Mouse (Mus musculus) naive thymus-derived CD4-positive, alpha-beta T cell, adult 2 months (primary cell): ENCODE data around the gene Agpat3.
A peak's percentile ranks its signal among the peaks of the same experiment; 100 is the strongest.

Experiments used
- DNase-seq: peaks from one replicate; pipeline ENCODE4 v3.0.0-alpha.2; 2011; ENCODE audit warnings: low read depth

Gene Agpat3

DNA sequence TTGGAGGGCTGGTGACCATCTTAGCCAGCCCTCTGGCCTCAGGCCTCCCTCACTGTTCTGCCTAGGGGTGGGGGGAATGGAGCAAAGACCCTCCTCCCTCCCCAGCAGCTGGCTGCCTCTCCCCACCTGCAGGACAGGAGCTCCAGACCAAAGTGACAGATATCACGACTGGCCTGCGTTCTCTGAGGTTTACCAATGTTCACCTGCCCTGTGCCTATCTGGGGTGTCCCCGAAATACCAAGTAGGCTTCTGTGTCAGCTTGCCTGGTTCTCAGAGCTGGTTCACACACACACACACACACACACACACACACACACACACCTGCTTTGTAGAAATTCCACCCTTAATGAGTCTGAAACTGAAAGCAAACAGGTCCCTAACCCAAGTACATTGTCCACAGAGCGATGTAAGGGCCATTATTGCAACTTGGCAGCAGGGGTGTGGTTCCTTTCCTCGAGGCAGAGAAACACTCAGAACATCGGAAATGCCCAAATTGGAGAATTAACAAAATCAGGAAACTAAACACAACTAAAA is 94.1 kb downstream of the Agpat3 start:
- no peak for DNase-seq

DNA sequence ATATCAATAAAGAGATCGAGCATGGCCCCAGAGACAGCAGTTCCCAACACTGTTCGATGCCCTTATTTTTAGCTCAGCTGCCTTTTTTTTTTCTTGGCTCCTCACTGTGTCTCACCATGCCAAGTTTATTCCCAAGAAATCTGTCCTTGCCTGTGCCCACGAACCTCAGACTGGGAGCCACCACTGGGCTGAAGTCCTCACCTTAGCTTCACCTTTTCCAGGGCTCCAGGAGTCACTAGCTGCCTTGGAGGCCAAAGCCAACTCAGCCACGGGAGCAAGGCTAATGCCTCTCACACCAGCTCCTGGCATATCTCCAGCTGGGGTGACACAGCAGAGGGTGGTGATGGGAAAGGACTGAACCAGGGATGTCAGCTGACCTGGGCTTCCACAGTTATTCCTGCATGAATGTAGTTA is 96.6 kb downstream of the Agpat3 start:
- DNase-seq = no peak

DNA sequence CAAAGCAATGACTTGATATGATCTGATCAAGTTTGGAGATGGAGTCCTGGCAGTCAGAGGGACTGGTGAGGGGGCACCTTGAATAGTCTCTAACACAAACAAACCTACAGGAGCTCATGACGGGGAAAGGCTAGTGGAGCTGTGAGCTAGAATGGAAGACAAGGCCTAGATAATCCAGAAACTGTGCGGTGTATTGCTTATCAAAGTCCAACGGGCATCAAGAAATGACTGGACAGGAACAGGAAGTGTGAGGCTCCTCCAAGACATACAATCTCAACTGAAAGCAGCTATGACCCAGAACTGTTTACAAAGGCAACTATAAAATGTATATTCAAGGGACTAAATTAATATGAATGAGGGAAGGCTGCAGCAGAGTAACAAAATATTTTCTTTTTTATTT is 105.1 kb downstream of the Agpat3 start:
- no peak for DNase-seq

DNA sequence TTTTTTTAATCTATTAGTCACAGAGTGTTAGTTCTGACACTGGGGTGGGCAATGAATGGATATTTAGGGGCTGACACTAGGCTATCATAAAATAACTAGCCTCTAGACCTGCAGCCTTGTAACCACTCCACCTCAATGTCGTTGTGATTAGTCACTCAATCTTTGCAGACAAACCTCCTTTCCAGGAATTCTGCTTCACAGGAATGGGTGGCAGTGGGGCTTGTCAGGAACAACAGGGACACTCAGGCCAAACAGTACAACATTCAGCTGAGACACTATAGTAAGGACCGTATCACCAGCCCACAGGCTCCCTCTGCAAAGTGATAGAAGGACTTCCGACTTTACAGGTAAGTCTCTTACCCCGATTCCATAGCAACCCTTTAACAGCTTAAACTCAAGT is 105.6 kb downstream of the Agpat3 start:
- no peak for DNase-seq

DNA sequence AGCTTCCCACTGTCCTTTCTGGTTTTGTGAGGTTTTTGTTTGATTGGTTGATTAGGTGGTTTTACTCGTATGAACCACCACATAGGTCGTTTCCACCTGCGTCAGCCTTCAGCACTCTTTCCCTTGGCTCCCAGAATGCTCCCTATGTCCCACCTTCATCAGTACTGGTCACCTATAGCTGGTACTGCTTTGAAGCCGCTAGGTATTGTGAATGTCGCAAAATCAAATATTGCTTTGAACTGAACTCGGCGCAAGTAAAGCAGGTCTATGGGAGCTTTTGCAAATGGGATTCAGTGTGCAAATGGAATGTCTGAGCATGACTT is 107.1 kb downstream of the Agpat3 start:
- DNase-seq = peak; percentile 67

DNA sequence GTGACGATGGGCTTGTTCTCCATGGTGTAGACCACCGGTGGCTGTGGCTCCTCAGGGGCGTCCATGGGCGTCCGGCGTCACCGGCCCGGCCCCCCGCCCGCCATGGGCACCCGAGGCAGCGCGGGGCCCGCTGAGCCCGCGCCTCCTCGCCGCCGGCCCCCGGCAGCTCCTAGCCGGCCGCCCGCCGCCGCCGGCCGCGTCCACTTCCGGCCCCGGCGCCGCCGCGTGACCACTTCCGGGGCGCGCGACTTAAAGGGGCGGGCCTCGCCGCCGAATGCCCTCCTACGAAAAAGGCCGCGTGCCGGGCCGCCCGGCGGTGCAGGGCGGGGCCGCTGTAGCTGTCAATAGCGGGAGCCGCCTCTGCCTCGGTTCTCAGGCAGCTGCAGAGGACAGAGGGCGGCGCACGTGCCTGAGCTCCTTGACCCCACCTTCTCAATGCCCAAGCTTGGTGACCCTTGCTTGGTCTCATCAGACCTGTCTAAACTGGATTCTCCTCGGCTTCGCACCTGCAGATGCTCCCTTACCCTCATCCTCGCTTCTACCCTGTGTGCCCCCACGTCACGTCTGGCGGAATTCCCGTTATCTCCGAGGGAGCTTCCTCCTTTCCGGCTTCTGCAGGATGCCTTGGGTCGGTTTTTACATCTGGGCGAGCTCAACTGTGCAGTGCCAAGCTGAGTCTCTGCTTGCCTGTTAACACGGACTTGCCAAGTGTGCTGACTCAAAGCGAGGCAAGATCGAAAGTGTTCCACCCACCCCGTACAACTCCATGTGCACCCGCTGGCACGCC is 107.7 kb downstream of the Agpat3 start, which contains the start of gene Trappc10:
Gene Trappc10, minus strand, starts transcription at position 204 of the 787 bp plus-strand sequence.
- DNase-seq = peak; percentile 87

DNA sequence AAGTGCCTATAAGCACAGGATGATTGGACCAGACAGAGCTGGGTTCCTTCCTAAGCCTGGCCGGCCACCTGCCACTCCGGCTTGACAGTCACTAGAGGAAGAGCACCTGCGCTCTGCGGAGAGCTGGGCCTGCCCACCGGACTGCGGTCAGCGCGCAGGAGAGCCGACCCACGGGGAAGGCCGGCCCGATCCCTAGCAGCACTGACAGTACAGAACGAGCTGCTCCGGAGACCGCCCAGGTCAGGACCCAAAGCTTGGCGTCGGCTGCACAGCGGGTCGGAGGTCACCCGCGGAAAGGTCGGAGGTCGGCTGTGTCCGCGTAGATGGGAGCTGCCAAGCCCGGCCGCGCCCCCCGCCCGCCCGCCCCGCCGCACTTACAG is 108.2 kb downstream of the Agpat3 start:
- DNase-seq = peak; percentile 54

DNA sequence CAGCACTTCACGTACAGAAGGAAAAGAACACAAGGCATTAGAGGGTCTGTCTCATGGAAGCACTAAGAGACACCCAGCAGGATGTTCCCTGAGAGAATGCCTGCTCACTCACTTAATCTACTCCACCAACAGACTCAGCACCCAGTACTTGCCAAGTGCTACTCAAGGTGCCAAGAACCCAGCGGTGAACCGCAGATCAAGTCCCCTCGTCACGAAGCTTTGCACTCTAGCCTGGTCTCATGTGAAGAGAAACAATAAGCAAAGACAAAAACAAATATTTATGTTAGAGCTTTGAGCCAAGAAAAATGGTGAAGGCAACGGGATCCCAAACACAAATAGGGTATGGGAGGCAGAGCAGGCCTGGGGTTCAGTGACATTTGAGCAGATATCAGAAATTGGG is 113.4 kb downstream of the Agpat3 start:
- no peak for DNase-seq

DNA sequence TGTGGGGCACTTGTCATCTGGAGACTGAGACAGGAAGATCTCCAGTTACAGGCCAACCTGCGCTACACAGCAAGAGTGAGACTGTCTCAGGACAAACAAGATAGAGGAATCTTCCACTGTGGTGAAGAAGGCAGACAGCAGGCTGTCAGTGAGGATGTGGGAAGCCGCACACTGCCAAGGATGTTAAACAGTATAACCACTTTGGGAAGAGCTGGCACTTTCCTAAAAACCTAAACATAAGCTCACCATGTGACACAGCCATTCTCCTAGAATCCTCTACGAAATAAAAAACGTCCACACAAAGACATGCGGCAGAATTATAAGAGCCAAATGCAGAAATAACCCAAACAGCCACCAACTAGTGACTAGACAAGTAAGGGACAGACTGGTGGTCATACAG is 114.0 kb downstream of the Agpat3 start:
- no peak for DNase-seq

DNA sequence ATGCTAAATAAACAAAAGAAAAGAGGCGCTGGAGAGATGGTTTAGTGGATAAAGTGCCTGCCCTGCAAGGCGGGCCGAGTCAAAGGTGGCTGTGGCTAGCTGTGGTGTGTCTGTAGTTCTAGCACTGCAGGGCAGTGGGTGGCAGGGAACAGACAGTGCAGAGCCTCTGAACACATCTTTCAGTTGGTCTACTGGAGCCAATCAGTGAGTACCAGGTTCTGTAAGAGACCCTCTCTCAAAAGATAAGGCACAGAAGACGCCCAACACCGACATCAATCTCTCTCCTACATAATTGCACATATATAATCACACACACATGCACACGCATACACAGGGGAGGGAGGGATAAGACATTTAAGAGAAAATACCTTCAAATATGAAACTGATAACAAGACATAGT is 114.5 kb downstream of the Agpat3 start:
- DNase-seq = no peak

DNA sequence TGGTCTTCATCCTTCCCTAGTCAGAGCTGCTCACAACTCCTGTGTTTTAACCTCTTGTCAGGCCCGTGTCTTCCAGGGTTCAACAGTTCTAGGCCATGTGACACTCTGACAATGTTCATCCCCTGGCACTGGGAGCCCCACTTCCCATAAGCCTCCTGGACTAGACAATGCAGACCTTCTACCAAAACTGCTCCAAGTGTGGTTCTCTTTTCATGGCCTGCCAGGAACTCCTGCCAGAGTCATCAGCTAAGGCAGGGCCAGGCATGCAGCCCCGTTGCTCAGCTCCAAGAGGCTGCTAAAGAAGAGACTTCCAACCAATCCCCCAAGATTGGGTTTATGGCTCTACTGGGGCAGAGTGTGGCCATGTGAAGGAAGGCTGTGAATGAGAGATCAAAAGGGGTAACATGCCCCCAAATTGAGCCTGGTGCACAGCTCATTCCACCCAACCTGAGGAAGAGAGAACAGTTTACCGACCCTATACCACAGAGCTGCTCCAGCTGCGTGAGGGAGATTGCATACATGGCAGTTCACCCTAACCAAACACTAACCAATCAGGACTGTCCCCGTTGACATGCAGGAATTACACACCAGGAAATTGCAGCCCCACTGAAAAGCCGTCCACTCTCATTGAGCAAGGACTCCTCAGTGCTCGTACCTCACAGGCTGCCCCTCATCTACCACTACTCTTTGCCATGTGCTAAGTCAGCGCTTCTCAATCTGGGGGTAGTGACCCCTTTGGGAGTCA is 115.2 kb downstream of the Agpat3 start:
- no peak for DNase-seq

DNA sequence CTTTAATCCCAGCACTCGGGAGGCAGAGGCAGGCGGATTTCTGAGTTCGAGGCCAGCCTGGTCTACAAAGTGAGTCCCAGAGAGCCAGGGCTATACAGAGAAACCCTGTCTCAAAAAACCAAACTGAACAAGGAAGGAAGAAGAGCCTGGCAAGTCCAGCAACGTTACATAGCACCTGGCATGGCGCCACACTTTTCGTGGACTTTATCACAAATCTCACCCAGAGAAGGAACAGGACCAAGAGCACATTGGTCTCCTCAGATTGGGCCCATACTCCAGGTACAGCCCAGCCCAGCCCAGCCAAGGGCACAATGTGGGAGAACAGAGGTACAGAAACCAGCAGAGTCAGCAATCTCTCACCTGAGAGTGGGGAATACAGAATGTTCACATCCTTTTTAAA is 118.5 kb downstream of the Agpat3 start:
- DNase-seq = no peak

DNA sequence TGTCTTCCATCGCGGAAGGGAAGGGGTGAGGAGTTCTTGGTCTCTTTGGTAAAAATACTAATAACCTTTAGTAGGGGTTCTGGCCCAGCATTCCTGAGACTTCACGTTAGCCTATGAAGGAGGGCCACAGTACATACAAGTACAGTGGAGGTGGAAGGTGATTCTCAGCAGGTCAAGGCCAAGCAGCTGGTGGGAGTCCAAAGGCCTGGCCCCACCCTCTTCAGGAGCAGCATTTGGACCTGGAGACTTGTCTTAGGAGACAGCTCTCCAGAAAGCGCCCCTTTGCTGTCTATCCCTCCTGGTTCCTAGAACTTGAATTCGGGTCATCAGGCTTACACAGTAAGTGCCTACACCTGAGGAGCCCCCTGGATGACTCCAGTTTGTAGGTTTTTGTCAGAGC is 119.1 kb downstream of the Agpat3 start:
- no peak for DNase-seq

DNA sequence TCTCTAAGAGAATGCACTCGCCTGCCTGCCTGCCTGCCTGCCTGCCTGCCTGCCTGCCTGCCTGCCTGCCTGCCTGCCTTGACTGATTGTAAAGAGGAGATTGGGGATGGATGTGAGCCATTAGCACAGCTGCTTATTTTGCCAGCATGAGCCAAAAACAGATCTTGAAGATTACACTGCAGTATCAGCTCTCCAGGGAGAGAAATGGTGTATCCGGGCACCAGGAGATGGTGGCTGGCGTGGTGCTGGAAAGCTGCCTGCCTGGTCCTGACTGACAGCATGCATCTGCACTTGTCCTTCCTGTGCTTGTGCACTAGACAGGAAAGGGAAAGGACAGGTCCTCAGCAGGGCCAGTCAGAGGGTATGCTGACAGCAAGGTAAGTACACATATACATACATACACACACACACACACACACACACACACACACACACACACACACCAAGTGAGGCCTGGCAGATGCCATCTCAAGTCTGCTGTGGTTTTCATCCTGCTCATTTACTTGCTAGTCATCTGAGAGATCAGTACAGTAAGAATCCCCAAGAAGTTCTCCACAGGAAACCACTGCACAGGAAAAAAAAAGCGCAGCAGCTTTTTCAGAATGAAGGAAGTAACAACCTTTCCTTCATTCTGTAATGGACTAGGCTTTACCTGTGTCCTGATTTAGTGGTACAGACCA is 119.8 kb downstream of the Agpat3 start:
- DNase-seq = peak; percentile 62

DNA sequence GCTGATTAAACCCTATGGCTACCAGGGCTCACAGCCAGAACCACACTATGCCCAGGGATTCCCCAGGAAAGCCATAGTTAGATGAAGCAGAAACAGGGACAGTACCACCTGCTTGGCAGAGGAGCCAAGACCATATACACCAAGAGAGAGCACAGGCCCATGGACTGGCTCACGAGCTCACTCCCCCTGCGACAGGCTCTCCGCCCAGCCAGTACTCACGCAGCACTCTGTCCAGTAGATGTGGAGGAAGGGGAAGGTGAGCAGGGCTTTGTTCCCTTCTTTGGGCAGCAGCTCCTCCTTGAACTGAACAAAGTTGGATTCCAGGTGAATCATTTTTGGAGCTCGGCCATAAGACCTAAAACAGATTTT is 123.7 kb downstream of the Agpat3 start:
- DNase-seq = no peak

DNA sequence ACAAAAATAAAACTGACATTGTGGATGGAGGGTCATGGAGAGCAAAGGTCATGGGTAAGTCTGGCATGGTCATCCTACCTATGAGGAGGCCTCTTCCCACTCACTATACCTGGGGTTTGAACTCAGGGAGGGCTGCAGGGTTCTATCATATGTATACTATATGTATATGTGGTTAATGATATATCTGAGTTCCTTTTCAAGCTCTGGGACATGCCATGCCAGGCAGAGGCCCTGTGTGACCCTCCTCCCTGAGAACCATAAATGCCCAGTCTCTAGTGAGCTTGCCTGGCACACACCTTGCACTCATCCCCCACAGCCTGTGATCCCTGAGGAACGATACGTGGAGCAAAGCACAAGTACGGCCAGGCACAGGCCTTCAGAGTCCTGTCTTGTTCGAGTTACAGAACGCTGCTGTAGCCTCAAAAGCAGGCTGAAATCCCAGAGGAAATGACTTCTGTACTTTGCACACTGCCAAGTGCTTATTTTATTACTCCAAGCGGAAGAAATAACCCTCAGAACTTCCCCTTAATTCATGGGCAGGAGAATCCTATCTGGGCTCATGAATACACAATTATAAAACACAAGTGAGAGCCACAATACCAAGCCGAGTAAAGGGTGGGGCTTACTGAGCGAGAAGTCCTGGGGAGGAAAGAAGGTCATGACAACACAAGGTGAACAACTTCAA is 124.3 kb downstream of the Agpat3 start:
- DNase-seq = no peak

DNA sequence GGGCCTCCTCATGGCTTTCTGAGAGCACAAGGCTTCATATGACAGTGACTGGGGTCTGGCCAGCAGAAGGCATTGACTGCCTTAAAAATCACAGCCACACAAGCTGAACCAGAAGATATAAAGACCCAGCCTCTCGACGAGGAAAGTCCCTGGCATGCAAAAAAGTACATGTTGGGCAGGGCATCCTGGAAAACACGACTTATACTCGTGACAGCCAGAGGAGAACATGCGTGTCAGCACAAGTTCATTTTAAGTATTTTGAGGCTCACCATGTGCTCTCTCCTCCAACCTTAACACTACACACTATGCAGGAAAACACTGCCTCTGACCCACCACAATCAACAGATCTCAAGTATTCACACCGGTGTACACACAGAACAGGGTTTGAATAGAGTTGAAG is 128.2 kb downstream of the Agpat3 start:
- no peak for DNase-seq

DNA sequence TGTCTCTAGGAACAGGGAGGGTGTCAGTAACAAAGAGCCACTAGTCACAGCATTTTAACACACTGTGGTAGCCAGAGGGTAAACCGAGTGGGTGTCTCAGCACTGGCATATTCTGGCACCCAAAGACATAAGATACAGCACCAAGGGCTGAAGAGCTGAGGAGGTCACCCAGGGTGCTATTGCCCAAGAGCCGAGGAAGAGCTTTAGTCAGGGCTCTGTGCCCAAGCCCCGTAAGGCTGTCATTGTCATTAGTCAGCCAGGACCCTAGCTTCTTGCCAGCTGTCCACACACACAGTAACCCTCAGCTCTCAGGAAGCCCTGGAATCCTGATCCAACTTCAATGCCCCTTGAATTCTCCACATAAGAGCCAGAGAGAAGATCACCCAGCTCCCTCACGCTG is 129.4 kb downstream of the Agpat3 start:
- no peak for DNase-seq

DNA sequence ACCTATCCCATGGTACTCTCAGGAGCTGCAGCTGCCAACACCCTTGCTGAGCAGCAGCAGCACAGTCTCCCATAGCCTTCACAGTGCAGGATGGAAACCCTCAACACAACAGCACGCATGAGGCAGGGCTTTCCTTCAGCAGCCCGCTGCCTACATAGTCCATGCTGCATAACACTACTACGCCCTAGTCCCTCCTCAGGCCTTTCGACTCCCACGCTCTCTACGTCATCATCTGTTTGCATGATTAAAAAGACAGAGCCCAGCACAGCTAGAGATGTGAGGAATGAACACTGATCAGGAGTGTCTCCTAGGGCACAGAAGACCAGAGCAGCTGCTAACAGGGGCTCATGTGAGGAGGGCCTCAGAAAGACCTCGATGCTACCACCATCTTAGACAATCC is 131.0 kb downstream of the Agpat3 start:
- DNase-seq = no peak

DNA sequence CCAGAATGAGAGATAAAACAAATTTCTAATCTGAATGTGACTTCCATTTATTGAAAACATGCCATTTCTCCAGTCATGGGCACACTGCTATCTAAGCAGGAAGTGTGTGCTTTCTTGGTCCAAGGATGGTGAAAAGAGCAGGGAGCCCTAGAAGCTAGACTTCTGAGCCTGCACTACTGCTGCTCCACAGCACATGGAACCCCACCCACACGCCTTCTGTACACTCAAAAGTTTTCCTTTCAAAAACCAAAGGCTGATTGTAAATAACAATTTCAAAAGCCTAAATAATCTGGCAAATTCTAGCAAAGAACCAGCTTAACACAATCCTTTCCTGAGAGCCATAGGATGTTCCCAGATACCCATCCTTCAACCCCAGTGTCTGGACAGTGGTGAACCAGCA is 132.8 kb downstream of the Agpat3 start:
- DNase-seq = no peak
